Mouse (Mus musculus): ENCODE measurements around the gene Katnal1.

Gene Katnal1

GRCm38 (mm10) chr5:148924586-148924985, 4.5 kb downstream of the Katnal1 start:
- DNase-seq: no peak

GRCm38 (mm10) chr5:148924051-148924450, 5.1 kb downstream of the Katnal1 start:
- no peak for DNase-seq

DNA sequence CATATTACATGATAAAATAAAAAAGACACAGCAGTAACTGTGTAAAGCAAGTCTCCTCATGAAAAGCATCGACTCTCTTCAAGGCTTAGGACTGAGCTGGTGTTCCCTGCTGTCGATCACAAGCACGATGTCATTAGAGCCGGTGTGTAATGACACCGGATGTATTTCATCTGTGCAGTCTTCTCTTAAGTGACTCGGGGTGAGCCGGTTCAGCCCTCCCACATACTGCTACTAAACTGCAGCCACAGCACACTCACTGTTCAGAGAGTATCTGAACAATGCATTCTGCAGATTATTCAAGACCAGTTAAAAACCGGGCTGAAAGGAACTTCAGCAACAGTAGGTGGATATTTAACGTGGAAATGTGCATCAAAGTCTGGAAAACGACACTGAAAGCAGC, 5.7 kb downstream of the Katnal1 start:
- no peak for DNase-seq

- DNase-seq: no peak
Observed at GRCm38 (mm10) chr5:148922773-148923172, 6.3 kb downstream of the Katnal1 start.

- no peak for DNase-seq
Observed at GRCm38 (mm10) chr5:148918049-148918448, 11.1 kb downstream of the Katnal1 start.

DNA sequence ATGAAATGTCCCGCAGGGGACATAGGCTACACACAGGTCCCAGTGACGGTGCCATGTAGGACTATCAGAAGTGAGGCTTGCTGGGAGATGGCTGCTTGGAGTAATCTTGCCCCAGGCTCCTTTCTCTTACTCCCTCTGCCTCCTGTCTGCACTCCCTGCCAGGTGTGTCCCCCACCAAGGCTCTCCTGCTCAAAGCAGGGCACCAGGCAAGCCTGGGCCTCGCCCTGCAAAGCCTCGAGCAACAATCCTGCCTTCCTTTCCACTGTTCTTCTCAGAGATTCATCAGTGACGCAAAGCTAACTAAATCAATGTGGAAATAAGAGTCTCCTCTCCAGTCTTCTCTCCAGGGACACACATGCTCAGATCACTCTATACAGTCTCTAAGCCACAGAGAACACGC, 12.3 kb downstream of the Katnal1 start:
- no peak for DNase-seq

- DNase-seq: no peak
Observed at GRCm38 (mm10) chr5:148912262-148912661, 16.9 kb downstream of the Katnal1 start.

DNA sequence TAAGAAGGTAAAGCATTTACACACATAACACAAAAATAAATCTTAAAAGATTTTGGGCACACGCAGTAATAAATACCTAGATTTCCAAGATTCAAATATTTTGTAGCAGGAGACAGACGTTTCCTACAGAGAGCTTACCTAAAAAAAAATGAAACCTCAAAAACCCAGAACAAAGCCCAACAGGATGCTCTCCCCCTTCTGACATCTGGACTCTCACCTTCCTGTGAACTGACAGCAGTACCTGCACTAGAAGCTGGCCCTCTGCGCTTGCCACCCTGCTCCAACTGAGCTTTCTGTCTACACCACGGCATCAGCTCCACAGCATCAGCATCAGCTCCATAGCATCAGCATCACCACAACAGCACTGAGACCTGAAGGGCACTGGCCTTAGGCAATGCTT, 19.1 kb downstream of the Katnal1 start:
- DNase-seq: no peak

DNA sequence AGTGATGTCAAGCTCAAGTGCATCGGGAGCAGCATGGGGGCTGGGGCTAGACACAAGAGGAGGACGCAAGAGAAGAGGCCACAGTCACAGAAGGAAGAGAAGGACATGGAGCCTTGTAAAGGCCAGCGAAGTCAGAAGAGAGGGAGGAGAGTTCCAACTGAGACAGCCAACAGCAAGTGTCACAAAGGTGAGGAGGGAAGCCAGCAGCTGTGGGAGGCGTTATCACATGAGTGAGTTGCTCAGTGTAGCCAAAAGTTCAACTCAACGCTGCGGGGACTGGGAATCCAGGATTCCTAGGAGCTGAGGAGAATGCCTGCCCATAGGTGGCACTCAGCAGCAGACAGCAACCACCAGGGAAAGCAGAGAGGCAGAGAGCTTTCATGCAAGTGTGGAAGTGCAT, 19.7 kb downstream of the Katnal1 start:
- DNase-seq: no peak

DNA sequence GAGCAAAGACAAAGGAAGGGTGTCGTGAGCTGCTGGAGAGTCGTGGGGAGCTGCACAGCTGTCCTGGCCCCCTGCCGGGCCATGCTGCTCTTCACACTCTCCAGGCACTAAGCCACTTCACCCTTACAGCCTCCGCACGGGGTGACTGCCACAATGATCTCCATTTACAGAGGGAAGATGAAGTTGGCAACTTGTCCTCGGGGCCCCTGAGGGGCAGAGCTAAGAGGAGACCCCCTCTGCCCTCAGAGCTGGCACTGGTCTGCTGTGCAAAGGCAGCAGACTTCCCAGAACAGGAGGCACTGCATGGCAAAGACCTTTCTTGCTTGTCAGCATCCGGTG, 20.1 kb downstream of the Katnal1 start:
- no peak for DNase-seq

- no peak for DNase-seq
Observed at GRCm38 (mm10) chr5:148908191-148909056, 20.7 kb downstream of the Katnal1 start.

GRCm38 (mm10) chr5:148906305-148906704, 22.8 kb downstream of the Katnal1 start:
- DNase-seq: no peak

GRCm38 (mm10) chr5:148904846-148905245, 24.3 kb downstream of the Katnal1 start:
- peak; percentile 39 to 68 for DNase-seq

- DNase-seq: no peak
Observed at GRCm38 (mm10) chr5:148899361-148899760, 29.8 kb downstream of the Katnal1 start.

DNA sequence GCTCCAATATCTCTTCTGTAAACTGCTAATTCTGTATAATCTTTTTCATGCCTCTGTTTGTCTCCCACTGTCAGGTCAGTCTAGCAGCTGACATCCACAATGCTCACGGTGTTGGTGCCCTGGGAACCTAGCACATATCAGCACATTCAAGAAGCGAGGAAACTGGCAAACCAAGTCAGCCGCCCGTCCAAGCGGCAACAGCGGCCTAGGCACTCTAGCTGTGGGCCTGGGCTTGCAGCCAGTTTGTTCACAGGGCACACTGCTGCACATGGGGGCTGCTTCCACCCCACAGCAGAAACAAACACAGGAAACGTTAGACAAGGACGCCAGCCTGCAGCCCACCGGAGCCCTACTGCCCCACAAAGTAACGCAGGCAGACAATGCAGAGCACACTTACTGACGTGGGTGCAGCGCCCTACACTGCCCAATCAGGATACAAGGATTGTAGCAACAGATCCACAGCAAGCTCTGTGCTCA, 31.1 kb downstream of the Katnal1 start:
- DNase-seq: no peak

DNA sequence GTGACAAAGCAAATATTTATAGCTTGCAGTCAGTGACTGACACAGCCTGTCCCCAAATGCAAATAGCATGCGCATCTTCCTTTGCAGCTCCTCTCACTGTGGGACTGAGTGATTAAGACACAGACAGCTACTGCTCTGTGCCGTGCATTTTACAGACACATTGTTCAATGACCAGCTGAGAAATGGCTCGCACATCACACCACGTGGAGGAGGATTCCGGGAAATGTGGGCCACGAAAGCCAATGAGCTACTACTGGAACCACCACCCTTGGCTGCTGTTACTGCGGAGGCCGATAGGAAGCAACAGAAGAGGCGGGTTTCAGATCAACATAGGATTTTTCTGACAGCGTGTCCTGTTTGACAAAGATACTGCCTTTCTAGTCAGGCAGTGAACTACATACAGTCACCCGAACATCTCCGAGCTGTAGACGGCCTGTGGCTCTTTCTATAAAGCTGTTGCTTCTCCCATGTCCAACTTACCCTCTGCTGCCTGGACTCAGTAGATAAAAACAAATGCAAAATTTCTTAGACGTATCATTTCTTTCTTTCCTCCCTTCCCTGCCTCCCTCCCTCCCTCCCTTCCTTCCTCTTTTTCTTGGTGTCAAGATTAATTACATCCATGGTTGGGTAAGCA, 31.9 kb downstream of the Katnal1 start:
- no peak for DNase-seq

DNA sequence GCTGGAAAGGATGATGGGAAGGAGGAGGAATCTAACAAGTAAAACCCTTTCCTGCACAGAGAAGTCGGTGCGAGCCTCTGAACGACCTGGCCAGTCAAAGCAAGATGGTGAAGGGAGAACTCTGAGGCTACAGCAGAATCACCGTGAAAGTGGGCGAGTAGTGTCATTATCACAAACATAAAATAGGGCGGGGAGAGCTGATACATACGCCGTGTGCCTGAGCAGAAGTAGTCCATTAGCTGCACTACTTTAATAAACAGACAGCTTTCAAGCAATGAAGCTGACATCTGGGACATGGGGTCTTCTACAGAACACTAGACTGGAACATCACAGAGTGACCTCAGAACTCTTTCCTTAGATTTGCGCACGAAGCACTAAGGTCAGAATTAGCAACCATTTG, 32.6 kb downstream of the Katnal1 start:
- no peak for DNase-seq

GRCm38 (mm10) chr5:148895833-148896232, 33.3 kb downstream of the Katnal1 start:
- DNase-seq: no peak

- no peak for DNase-seq
Observed at GRCm38 (mm10) chr5:148895034-148895433, 34.1 kb downstream of the Katnal1 start.

- DNase-seq: no peak
Observed at GRCm38 (mm10) chr5:148890237-148890636, 38.9 kb downstream of the Katnal1 start.

GRCm38 (mm10) chr5:148888032-148888431, 41.1 kb downstream of the Katnal1 start:
- DNase-seq: no peak

GRCm38 (mm10) chr5:148885821-148886609, 43.1 kb downstream of the Katnal1 start:
- DNase-seq: no peak

DNA sequence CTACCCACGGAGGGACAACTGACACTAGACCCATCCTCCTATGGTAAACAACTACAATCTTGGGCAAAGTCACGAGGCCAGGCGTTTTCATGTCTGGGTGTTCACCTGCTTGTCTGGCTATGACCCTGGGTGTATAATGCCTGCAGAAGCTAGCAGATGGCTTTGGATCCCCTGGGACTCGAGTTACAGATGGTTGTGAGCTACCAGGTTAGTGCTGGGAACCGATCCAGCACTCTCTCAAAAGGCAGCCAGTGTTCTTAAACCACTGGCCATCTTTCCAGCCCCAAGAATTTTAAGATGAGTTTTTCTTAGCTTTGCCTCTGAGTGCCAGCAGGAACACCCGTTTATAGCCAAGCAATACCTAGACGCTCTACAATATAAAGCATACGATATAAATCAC, 45.4 kb downstream of the Katnal1 start:
- no peak for DNase-seq

- peak in 1 of 2 experiments; percentile 31 for DNase-seq
Observed at GRCm38 (mm10) chr5:148879218-148879617, 49.9 kb downstream of the Katnal1 start.

All from spleen, adult 18-20 months (tissue).